Mouse (Mus musculus) lung, postnatal 0 days (tissue): Measurements from ENCODE around the gene Rnh1. TPM values are rescaled to one million over a fixed set of nuclear protein-coding genes. Genes with fewer than 3 reads are reported as not detected.

Experiments used
- ATAC-seq: fragments of 200-750 bp; cut with Nextera tagmentation; 2 replicates; pipeline ENCODE4 v1.8.0; 2017; ENCODE audit warnings: moderate library complexity
- DNase-seq: peaks from one replicate; pipeline ENCODE4 v3.0.0-alpha.2; 2016; ENCODE audit warnings: low spot score
- H3K27ac ChIP-seq: fragments of 300-500 bp; sonication (generic); 2 replicates; pipeline ENCODE4 v1.5.1; 2014; ENCODE audit warnings: antibody characterized with exemption, mild to moderate bottlenecking, low read length, mixed read lengths
- H3K27me3 ChIP-seq: fragments of 300-500 bp; sonication (generic); replicated peaks from 2 replicates; pipeline ENCODE4 v1.6.1; 2014; ENCODE audit warnings: low read length, mixed read lengths; ENCODE audit not compliant: insufficient read depth
- H3K36me3 ChIP-seq: fragments of 300-500 bp; sonication (generic); 2 replicates; pipeline ENCODE4 v1.6.1; 2014; ENCODE audit warnings: low read length, mixed read lengths; ENCODE audit not compliant: insufficient read depth
- H3K4me1 ChIP-seq: fragments of 300-500 bp; sonication (generic); 2 replicates; pipeline ENCODE4 v1.6.1; 2014; ENCODE audit warnings: antibody characterized with exemption, low read depth, low read length, mixed read lengths; ENCODE audit not compliant: insufficient read depth
- H3K4me2 ChIP-seq: fragments of 300-500 bp; sonication (generic); replicated peaks from 2 replicates; pipeline ENCODE4 v1.6.1; 2014; ENCODE audit warnings: low read depth, mild to moderate bottlenecking, low read length, moderate library complexity, mixed read lengths
- H3K4me3 ChIP-seq: fragments of 300-500 bp; sonication (generic); 2 replicates; pipeline ENCODE4 v1.5.1; 2014; ENCODE audit warnings: low read depth, low read length
- H3K9ac ChIP-seq: fragments of 300-500 bp; sonication (generic); replicated peaks from 2 replicates; pipeline ENCODE4 v1.6.1; 2014; ENCODE audit warnings: low read depth, mild to moderate bottlenecking
- H3K9me3 ChIP-seq: fragments of 300-500 bp; sonication (generic); 2 replicates; pipeline ENCODE4 v1.6.1; 2016; ENCODE audit warnings: low read length, mixed read lengths
- CTCF ChIP-seq: IDR thresholded peaks from 2 replicates; pipeline ENCODE4 v1.5.1; 2016; ENCODE audit warnings: antibody characterized with exemption, mild to moderate bottlenecking
- EP300 ChIP-seq: IDR thresholded peaks from 2 replicates; pipeline ENCODE4 v1.6.1; 2016; ENCODE audit warnings: antibody characterized with exemption, mild to moderate bottlenecking, control low read depth
- WGBS: fragments of 180-500 bp; shearing (Covaris S2); extraction: QIAGEN DNeasy Blood & Tissue Kit; methylation state at CpG from one replicate; pipeline ENCODE4 v1.1.7; 2014; 5-methylcytosine and 5-hydroxymethylcytosine counted together
- polyA plus RNA-seq: library from polyadenylated mRNA; unstranded; fragments of >200 nt; fragmentation: Nextera tagmentation; extraction: Ambion mirVana; gene quantifications from 2 replicates; pipeline ENCODE4 v1.2.1, GENCODE M21; 2015

Rnh1 gene
- polyA plus RNA-seq, 1 experiment from 2014 or later, result 187 TPM

DNA sequence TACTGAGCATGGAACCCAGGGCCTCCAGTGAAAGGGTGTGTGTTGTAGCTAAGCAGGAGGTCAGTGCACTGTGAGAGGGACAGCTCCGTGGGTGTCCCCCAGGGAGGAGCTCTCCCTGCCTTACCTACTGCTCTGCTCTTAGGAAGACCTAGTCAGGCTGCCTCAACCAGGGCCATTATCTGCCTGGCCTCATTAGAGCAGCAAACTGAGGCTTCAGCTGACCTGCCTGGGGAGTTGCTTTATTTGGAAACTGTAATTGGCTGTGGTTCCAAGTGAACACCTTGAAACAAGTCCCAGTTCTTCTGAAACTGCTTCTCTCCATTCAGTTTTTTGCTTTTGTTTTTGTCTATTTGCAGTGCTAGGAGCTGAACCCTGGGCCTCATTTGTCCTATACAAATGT, 27.3 kb downstream of the Rnh1 start:
- H3K9me3 ChIP-seq, result no peaks in the 10 kb centered on the region
- H3K4me1 ChIP-seq, result no peaks in the 10 kb centered on the region
- H3K36me3 ChIP-seq, result no peaks in the 10 kb centered on the region
- DNase-seq (no peak), ATAC-seq (no peak)
- H3K9ac ChIP-seq, result no peak overlapping the region
- no peak overlapping the region for H3K27ac ChIP-seq
- WGBS, result 57% methylated on average over 1 of the region's 1 CpGs
- H3K4me3 ChIP-seq, result no peak overlapping the region
- no peak overlapping the region for H3K4me2 ChIP-seq
- no peaks in the 10 kb centered on the region for H3K27me3 ChIP-seq
- TF ChIP-seq CTCF (no peak), EP300 (no peak)

DNA sequence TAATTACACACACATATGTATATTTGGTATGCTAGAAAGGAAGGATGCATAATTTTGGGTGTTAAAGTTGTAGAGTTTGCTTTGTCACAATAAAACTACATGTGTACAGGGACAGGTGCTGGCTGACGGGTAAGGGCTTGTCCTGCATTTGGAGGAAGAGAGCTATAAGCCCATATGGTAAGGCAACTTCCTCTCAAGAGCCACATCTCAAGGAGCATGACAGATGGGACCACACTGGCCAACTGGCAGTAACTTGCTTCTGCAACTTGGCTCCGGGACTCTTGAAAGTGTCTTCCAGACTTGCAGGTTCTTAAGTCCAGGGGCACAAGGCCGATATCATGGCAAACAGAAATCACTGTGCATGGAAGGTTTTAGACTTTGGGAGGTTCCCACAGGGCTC, 28.0 kb downstream of the Rnh1 start:
- Histone ChIP-seq H3K4me3 (no peak overlapping the region), H3K27ac (no peak overlapping the region), H3K27me3 (no peaks in the 10 kb centered on the region), H3K36me3 (no peaks in the 10 kb centered on the region), H3K9me3 (no peaks in the 10 kb centered on the region), H3K4me2 (no peak overlapping the region), H3K9ac (no peak overlapping the region), H3K4me1 (no peaks in the 10 kb centered on the region)
- ATAC-seq (no peak), DNase-seq (no peak)
- TF ChIP-seq EP300 (no peak), CTCF (no peak)
- WGBS, result 86% methylated on average over 3 of the region's 3 CpGs

- Histone ChIP-seq H3K4me1 (no peaks in the 10 kb centered on the region), H3K4me3 (no peak overlapping the region), H3K27me3 (no peaks in the 10 kb centered on the region), H3K4me2 (no peak overlapping the region), H3K9me3 (no peaks in the 10 kb centered on the region), H3K27ac (no peak overlapping the region), H3K36me3 (0 out of 2 replicates have a peak, but pooled peaks cover 1% of the 10 kb centered on the region), H3K9ac (no peak overlapping the region)
- DNase-seq (no peak), ATAC-seq (no peak)
- TF ChIP-seq EP300 (no peak), CTCF (no peak)
- WGBS, result 57% methylated on average over 2 of the region's 2 CpGs
Measured at GRCm38 (mm10) chr7:141143861-141144260, 28.8 kb downstream of the Rnh1 start.

DNA sequence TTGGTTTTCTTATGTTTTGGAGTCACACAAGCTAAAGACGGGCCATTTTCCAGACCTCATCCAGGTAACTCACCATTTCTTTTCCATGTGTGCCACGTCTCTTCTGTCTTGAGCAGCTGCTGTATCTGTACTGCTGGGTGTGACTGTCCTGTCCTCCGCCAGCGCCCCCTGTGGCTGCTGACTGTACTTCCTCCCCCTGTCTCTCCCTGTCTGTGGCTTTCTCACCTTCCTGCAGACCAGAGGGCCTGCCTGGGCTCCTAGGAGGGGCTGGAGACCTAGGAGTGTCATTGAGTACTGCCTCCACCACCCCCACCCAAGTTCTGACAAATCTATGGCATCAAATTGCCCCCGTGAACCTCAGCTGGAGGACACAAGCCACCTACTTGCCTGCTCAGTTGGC, 29.5 kb downstream of the Rnh1 start:
- no peak overlapping the region for H3K4me2 ChIP-seq
- H3K36me3 ChIP-seq, result 0 out of 2 replicates have a peak, but pooled peaks cover 7% of the 10 kb centered on the region
- H3K9me3 ChIP-seq, result no peaks in the 10 kb centered on the region
- ATAC-seq (peak; percentile 50; the same call in 1 of the 2 replicates), DNase-seq (peak; percentile 50)
- H3K9ac ChIP-seq, result no peak overlapping the region
- no peaks in the 10 kb centered on the region for H3K27me3 ChIP-seq
- H3K4me1 ChIP-seq, result no peaks in the 10 kb centered on the region
- no peak overlapping the region for H3K4me3 ChIP-seq
- H3K27ac ChIP-seq, result no peak overlapping the region
- WGBS, result 45% methylated on average over 5 of the region's 5 CpGs
- peak; percentile 80 for TF ChIP-seq CTCF
- TF ChIP-seq EP300, result no peak

- Histone ChIP-seq H3K4me2 (no peak overlapping the region), H3K27ac (no peak overlapping the region), H3K4me1 (no peaks in the 10 kb centered on the region), H3K27me3 (no peaks in the 10 kb centered on the region), H3K36me3 (peaks cover 14% of the 10 kb centered on the region; the same call in 1 of the 2 replicates), H3K9me3 (no peaks in the 10 kb centered on the region), H3K9ac (no peak overlapping the region), H3K4me3 (no peak overlapping the region)
- ATAC-seq, result no peak
- DNase-seq, result no peak
- WGBS, result 84% methylated on average over 4 of the region's 4 CpGs
- TF ChIP-seq EP300 (no peak), CTCF (no peak)
Measured at GRCm38 (mm10) chr7:141141326-141141725, 31.3 kb downstream of the Rnh1 start.

DNA sequence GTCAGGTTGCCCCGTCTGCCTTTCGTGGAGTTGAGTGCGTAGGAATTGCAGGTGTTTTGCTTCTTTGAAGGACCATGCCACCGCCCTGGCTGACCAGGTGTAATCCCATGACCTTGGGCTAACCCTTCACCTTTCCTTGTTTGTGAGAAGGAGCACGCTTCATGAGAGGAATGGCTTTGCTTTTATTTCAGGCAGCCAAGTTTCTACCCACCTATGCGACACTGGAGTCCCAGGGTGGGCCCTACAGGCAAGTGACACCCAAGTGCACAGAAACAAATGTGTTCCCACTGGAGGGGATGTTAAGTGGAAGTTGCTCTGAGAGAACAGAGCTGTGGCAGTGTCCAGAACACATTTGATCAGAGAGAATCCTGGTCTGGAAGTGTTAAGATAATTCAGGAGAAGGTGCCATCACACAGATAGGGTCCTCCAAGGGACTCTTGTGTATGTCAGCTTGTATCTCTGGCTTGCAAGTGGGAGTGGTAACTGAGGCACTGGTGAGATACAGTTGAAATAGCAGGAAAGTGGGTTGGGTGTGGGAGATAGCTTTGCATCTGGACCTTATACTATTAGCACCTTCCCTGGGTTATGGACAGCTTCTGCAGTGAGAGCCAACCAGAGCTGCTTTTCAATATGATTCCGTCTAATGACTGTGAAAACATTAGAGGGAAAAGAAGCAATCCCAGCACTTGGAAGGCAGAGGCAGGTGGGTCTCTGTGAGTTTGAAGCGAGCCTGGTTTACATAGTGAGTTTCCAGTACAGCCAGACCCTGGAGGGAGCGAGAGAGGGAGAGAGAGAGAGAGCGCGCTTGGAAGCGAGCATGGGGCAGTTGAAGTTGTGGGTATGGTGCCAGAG, 40.5 kb downstream of the Rnh1 start:
- Histone ChIP-seq H3K4me2 (peak overlapping the region; percentile 81), H3K9ac (peak overlapping the region; percentile 76), H3K4me1 (peaks cover 13% of the 10 kb centered on the region; the same call in 1 of the 2 replicates), H3K27me3 (no peaks in the 10 kb centered on the region), H3K36me3 (peaks cover 3% of the 10 kb centered on the region; the same call in 1 of the 2 replicates), H3K9me3 (no peaks in the 10 kb centered on the region), H3K4me3 (peak overlapping the region; percentile 89), H3K27ac (no peak overlapping the region)
- TF ChIP-seq EP300, result no peak
- DNase-seq (no peak), ATAC-seq (no peak)
- WGBS, result 53% methylated on average over 12 of the region's 12 CpGs
